16 mouse cellular contexts compared by ENCODE assay signal in the genomic region with DNA sequence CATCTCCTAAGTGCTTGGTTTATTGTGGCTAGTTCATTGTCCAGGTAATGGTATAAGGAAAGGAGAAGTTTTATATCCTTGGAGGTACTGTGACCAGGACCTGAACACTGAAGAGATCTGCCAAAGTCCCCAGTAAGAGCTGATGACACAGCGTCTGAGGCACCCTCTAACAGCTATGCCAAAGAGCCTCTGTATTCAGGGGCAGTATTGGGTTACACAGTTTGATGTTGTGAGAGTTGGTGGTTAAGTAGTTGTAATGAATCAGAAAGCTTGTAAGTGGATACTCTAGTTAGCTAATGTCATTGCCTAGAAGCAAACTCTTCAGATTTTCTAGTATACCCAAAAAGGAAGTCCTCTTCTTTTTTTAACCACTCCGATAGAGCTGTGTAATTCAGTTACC.
"Had no signal": no experiment of that assay in that cellular context is flagged by ENCODE, and none has a peak within 500 bp of the region (broad histone marks: within the 10 kb centered on the region; RNA-seq: fewer than 3 reads in every experiment).

No protein-coding gene starts in this region.

- H3K4me3 ChIP-seq: lung, embryonic 15.5 days; midbrain, embryonic 10.5 days; midbrain, embryonic 12.5 days; neural tube, embryonic 12.5 days; stomach, embryonic 15.5 days had no signal

- H3K4me2 ChIP-seq: lung, embryonic 15.5 days; midbrain, embryonic 12.5 days; neural tube, embryonic 12.5 days; stomach, embryonic 15.5 days had no signal

- H3K9ac ChIP-seq: liver, postnatal 0 days; lung, embryonic 15.5 days; midbrain, embryonic 12.5 days; neural tube, embryonic 12.5 days; stomach, embryonic 15.5 days had no signal

- H3K27me3 ChIP-seq: lung, embryonic 15.5 days; midbrain, embryonic 12.5 days; neural tube, embryonic 12.5 days; stomach, embryonic 15.5 days had no signal

- ATAC-seq: liver, postnatal 0 days; lung, postnatal 0 days; midbrain, embryonic 16.5 days had no signal

- H3K27ac ChIP-seq: lung, embryonic 15.5 days; midbrain, embryonic 10.5 days; midbrain, embryonic 12.5 days; neural tube, embryonic 12.5 days; stomach, embryonic 15.5 days; stomach, postnatal 0 days had no signal

- H3K9me3 ChIP-seq: lung, embryonic 15.5 days; midbrain, embryonic 10.5 days; midbrain, embryonic 12.5 days; neural tube, embryonic 12.5 days; stomach, embryonic 15.5 days had no signal

- DNase-seq: liver, postnatal 0 days; lung, adult 2 months; lung, postnatal 4 days; midbrain, embryonic 14.5 days; right cerebral cortex, postnatal 14 days; thymus, adult 2 months; thymus, postnatal 25 days; thymus, postnatal 4 days had no signal

- H3K36me3 ChIP-seq: lung, embryonic 15.5 days; midbrain, embryonic 10.5 days; midbrain, embryonic 12.5 days; neural tube, embryonic 12.5 days; stomach, embryonic 15.5 days had no signal

- H3K4me1 ChIP-seq: lung, embryonic 15.5 days; midbrain, embryonic 10.5 days; midbrain, embryonic 12.5 days; neural tube, embryonic 12.5 days; stomach, embryonic 15.5 days had no signal
